Mouse (Mus musculus) lung, postnatal 14 days (tissue): ENCODE results near the gene Slc5a6.
A peak's percentile ranks its signal among the peaks of the same experiment; 100 is the strongest.

Experiments used
- DNase-seq: peaks from one replicate; pipeline ENCODE4 v3.0.0; 2021

Slc5a6 gene

DNA sequence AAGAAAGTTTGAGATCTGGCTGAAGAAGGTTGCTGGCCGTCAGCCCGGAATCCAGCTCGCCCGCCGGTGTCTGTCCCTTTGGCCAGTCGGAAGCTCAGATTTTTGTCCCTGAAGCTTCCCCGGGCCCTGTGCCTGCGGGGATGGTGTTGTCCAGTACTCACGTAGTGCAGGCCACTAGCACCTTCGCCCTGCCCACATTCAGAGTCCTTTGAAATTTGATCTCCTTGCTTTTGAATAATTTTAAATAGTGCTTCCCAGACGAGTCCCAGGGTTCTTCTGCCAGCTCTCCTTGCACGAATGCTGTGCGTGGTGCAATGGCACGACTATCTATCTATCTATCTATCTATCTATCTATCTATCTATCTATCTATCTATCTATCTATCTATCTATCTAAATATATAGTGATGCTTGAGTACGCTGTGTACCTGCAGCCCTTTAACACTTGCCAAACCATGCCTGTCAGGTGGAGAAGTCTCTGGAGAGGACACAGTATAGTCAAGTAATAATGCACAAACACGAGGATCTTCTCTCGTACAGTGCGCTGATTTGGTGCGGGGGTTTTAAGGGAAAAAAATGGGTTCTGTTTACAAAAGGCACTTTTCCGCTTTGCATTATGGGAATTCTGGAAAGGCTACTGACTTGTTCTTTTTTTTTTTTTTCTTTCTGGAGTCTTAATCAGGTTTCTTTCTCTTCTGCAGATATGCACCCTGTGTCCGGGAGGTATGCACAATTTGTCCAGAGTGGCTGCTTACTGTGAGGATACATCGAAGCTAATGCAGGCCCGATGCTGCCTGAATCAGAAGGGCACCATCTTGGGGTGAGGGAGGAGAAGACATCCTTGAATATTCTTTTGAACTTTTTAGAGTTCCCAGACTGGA lies at the start of gene Slc5a6:
Gene Slc5a6 (minus strand): TSS at position 162 of the 879 bp plus-strand sequence.
- peak; percentile 34 for DNase-seq

DNA sequence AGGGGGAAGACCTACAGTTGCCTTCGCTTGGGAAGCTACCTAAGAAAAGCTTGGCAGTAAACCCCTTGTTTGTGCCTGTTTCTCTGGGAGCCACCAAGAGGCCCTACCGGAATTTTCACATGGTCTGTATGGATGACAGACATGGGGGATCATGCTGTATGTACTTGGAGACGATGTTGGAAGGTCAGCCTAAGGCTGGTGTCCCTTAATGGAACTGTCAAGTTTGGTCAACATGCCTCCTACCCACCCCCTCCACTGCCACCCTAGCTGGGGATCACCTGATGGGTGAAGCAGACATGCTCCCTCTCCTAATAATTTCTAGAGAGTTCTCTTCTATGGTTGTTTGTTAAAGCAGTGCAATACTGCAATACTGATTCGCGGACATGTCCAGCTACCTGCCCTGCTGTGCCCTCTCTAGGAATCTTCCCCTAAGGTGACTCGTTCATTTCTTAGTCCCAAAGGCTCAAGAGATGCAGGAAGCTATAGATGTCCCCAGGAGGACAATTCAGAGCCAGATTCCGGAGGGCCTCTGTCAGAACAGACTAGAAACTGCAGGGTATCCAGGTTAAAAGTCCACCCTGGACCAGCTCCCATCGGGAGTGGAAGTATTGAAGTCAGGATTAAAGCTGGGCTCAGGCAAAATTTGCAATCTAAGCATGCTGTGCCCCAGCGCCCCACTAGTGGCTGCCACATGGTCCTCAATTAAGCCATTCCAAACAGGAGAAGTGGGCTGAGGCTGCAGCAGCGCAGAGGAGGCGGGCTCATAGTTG lies 47.2 kb upstream of the Slc5a6 start:
- DNase-seq, result no peak

DNA sequence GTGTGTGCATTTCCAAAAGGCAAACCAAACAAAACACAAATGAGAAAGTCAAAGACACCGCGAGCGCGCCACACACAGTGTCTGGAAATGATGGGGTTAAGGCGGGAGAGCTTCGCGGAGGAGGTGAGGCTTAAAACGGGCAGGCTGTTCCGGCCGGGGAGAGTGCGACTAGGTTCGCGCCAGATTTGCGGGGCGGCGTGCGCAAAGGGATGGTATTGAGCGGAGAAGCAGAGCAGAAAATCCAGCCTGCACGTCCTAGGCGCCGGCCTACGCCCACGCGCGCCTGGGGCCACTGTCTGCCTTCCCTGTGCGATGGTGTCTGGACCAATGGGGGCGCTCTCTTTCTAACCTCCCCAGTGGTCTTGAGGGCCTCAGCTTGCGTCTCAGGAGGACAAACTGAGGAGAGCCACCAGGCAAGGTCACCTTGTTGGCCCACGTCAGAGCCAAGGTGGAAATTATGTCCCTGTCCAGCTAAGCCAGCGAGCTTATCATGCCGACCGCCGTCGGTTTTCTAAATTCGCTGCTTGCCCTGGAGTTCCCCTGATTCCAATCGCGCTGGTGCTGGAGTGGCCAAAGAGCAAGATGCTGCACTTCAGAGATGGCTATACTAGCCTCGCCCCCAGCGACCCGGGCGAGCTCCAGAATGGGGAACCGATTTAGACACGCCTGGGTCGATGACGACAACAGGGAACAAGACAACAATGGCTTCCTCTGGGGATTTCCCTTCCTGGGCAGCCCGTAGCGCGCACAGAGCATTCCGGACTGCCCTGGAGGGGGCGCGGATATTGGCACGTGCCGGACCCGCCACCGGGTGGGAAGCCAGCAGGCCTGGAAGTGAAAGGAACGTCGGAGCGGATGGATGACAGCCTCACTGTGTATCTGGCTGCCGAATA lies 46.3 kb upstream of the Slc5a6 start:
- DNase-seq, result peak; percentile 68

DNA sequence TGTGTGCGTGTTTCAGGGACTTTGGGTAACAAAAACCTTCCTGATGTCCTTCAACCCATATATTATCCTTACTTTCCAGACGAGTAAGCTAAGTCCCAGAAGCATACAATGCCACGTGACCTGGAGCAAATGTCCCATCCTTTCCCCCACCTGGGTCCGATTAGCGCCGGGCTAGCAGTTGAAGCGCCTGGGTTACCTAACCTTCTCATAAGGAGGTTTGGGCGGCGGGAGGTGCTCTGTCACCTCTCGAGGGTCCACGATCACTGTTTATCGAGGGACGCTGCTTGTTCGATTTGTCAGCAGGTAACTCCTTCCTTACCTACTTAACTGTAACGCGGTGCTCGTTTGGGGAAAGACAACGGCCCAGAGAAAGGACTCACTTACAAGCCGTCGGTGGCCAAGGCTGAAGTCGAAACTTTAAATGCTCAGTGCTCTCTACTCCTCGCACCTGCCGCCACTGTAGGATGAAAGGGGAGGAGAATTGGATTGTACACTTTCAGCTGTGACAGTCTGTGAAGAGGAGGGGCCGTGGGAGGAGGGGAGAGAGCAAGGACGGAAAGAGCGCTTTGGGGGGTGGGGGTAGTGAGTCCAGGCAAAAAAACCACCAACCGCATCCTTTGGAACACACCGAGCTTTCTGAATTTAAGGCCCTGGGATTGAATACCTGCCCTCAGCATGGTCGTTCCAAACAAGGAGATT lies 45.5 kb upstream of the Slc5a6 start:
- DNase-seq, result no peak

DNA sequence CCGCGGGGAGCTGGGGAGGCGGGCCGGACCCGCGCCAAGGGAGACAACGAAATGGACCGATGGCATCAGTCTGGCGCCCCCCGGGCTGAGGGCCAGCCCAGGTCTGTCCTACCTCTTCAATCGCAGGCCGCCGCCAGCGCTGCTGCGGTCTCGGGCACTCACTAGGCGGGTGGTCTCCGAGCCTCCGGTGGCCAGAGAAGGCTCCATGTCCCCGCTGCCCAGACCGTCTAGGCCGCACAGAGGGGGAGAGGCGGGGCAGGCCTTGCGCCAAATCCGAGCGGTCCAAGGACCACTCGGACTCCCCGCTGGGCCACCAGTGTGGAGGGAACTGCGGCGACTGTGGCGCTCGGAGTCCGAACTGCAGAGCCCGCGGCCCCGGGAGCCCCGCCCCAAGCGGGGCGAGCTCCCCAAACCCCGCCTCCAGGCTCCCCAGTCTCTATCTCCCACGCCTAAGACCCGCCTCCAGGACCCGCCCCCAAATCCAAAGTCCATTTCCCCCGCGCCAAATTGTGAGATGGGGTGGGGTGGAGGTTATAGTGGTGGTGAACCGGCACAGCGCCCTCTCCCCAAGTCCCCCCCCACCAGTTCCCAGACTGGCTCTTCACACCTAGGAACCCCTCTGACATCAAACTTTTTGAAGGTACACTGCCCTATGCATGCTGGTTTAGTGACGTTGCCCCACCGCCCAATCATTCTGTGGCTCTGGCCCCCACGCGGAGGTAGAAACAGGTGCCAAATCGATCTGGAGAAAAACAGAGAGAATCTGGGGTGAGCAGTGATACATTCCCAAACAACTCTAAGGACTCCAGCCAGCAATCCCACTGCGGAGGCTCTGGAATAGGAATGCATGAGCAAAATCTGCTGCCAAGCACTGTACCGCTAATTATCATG lies 44.7 kb upstream of the Slc5a6 start:
- peak; percentile 36 for DNase-seq

DNA sequence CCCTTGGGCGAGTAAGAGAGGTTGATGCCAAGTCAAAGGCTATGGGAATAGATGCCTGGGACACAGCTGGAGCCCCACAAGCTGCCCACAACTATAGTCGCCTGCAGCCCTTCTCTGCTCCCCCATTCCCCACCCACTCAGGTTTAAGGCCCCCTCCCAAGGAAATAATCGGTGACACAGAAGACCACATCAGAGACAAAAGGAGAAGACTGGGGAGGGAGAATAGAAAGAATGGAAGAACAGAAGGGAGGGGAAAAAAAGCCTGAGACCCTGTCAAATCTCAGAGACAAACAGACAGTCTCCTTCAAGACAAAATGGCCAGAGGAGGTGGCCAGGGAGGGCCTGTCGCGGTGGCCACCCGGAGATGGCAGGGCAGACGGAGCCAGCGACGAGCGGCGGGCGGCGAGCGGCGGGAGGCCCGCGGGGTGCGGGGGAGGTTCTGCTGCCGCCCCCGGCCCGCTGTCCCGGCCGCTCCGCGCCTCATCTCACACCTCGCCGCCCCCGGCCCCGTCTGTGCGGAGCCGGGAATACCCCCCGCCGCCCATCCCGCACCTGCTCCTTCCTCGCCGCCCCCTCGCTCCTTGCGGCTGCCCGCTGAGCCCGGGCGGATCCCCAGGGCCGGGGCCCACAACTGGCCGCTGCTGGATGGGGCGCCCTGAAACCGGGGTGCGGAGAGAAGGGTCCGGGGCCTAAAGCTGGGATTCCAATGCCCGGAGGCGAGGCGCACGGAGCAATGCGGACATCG lies 43.7 kb upstream of the Slc5a6 start:
- DNase-seq, result no peak

DNA sequence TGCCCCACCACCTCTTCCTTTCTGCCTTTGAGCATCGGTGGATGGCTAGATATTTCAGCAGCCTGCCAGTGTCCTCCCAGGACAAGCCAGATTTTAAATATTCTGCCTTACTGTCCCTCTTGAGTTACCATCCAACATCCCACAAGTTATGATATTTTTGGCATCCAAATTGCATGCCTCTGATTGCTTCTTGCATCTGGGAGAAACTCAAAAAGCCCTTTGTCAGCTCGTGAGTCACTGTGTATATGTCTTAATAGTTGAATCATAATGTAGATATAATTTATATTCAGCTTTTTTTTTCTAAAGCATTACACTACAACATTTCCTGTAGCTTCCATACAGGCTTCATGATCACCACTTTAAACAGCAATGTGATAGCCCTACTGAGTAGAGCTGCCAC lies 38.4 kb upstream of the Slc5a6 start:
- DNase-seq, result no peak

DNA sequence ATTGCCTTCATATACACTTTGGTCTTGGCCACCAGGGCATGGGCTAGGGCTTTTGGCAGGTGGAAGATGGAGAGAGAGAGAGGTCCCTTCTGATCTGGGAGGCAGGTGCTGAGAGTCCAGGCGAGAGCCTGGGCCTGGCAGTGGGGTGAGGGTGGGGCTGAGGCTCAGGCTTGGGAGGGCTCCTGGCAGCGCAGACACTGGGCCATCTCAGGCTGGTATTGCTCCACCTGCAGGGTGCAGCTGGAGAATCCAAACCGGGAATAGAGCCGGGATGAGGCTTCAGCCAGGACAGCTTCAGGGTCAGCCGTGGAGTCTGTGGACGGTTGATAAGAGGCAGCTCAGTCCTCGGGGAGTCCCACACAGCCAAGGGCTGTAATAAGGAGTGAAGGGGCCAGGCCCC lies 37.9 kb upstream of the Slc5a6 start:
- DNase-seq, result no peak

DNA sequence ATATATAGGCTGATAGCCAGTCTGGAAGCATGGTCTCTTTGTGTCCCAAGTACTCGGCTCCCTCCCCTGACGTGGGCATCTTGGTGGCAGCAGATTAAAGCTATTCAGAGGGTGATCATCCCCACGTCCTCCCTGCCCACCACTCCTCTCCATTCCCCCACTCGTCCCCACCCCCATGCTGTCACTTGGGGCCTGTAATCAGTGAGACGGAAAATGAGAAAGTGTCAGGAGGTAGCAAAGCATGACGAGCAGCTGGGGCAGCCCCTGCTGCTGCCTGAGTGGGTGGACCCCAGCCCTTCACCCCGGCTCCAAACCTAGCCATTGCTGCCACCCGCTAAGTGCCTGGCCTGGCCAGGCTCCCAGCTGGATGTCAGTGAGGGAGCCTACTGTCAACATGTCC lies 35.2 kb upstream of the Slc5a6 start:
- no peak for DNase-seq

DNA sequence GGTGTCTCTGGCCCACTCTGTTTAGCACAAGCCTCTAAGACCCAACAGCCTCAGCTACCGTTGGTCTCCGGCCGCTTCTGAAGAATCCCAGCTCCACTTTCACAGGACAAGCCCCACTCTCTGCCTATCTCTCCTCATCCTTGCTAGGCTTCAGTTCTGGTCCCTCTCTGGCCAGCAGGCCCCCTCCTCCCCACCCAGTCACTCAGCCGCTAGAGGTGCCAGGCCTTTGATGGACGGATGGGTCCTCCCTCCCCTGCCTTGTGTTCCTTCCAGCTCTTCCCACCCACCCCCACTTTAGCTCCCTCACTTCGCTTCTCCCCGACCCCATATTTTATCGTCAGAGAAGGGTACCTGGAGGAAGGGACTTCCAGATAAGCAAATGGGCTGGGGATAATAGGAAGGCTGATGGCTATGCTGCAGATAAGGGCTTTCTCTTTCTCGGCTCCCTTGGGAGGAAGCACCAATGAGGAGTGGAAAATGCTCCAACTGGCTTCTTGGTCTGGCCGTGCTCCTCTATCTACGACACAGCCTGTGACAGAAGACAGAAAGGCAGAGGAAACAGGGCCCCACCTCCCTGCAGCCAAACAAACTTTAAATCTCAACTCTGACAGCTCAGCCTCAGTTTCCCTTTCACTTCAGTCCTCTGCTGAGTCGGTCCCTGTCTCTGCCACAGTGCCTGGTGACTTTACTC lies 34.4 kb upstream of the Slc5a6 start:
- peak; percentile 14 for DNase-seq

DNA sequence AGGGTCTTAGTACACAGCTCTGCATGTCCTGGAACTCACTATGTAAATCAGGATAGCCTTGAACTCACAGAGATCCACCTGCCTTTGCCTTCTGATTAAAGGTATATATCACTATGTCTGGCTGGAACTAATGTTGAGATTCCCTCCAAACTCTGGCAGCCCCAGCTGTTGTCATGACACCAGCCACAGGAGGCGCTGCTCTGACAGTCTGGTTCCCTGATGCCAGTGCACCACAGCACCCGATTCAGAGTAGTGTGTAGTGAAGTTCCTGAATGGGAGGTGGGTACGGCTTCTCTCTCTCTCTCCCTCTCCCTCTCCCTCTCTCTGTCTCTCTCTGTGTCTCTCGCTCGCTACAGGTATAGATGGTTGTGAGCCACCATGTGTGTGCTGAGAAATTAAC lies 33.6 kb upstream of the Slc5a6 start:
- peak; percentile 72 for DNase-seq

DNA sequence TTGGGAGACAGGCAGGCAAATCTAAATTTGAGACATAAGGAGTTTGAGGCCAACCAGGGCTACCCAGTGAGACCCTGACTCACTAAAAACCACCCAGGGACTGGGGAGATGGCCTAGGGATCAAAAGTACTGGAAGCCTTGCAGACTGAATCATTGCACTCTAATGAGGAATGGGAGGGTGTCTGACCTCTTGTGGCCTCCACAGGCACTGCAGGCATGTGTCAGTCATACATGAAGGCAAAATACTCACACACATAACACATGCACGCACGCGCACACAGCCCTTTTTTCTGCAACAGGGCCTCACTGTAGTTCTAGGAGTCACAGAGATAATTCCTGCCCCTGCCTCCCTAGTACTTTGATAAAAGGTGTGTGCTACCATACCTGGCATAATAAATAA lies 32.7 kb upstream of the Slc5a6 start:
- DNase-seq, result peak; percentile 57

DNA sequence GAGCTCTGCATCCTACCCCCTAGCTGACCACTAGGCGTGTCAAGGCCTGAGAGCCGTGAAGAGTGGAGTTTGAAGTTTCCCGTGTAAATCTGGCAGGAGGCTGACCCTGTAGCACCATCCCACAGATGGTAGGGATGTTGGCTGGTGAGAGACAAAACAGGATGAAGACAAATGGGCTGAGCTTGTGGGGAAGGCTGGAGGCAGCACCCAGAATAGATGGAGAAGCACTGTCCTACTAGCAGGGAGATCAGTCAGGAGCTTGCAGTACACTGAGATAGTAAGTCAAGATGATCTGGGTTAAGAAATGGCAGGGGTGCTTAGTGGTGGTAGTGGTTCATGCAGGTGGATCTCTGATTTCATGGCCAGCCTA lies 32.1 kb upstream of the Slc5a6 start:
- no peak for DNase-seq

DNA sequence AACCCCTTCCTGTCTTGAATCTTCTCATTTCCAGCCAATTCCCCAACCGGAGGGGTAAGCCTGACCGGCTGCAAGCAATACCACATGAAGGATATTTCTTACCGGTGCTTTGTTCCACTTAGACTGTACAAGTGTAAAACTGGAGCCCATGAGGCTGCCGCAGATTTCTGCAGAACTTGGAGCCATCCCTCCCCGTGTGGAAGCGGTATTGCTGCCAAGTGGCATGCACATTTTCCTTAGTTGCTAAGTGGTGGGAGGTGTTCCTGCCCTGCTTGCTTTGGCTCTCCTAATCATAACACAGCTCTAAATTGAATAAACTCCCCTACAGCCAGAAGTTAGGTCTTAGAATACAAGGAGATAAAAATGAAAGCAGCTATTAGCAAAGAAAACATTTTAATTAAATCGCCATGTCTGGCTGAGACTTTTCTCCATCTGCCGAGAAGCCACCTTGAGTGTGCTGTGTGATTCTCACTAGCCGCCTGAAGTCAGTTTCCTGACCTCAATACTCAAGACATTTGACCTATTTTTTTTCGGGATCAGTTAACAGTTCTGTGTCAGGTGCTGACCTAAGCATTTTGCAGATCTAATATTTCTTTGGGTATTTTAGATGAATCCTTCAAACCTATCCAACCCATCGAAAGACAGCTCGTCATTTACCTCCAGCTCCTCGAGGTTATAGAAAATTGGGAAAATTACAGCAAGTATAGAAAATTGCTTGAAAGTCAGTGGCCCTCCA lies 31.5 kb upstream of the Slc5a6 start:
- peak; percentile 33 for DNase-seq

DNA sequence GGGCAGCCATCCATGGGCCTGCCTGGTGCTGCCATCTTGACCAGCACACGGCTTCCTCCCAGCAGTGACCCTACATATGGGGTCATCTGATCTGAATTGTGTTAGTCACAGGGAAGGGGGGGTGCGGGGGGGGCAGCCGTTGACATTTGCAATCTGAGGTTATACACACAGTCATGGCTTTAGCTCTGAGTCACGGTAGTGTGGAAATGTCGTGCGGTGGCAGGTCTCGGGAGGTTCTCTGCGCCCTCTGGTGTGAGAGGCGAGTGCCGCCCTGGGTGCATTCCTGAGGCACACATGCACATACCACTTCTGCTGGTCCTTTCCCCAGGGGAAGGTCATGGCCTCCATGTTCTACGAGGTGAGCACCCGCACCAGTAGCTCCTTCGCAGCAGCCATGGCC lies 27.6 kb upstream of the Slc5a6 start:
- DNase-seq, result no peak

DNA sequence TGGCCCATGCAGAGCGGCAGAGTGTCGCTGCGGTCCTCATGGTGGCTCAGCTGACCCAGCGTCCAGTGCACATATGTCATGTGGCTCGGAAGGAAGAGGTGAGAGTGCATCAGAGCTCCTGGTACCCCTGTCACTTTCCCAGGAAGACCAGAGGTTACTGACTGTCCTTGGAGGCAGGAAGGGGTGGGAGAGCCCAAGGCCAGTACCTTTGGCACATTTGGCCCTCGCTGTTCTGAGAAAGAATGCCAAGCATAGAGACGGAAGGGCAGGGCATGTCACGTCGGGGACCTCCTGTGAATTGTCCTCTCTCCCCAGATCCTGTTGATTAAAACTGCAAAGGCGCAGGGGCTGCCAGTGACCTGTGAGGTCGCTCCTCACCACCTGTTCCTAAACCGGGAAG lies 24.5 kb upstream of the Slc5a6 start:
- no peak for DNase-seq

DNA sequence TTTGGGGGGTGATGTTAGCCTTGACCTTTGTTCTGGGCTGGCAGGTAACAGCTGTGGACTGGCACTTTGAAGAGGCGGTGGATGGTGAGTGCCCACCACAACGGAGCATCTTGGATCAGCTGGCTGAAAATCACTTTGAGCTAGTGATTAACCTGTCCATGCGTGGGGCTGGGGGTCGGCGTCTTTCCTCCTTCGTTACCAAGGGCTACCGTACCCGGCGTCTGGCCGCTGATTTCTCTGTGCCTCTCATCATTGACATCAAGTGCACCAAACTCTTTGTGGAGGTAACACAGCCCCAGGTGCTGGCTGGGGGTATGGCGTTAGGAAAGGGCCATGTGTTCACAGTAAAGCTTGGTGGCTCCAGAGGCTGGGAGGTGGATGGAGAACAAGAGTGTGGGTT lies 23.1 kb upstream of the Slc5a6 start:
- DNase-seq, result no peak

DNA sequence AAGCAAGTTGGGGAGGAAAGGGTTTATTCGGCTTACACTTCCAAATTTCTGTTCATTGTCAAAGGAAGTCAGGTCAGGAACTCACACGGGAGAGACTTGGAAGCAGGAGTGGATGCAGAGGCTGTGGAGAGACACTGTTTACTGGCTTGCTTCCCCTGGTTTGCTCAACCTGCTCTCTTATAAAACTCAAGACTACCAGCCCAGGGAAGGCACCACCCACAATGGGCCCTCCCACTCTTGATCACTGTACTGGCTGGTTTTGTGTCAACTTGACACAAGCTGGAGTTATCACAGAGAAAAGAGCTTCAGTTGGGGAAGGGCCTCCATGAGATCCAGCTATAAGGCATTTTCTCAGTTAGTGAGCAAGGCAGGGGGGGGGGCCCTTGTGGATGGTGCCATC lies 22.3 kb upstream of the Slc5a6 start:
- DNase-seq, result no peak

DNA sequence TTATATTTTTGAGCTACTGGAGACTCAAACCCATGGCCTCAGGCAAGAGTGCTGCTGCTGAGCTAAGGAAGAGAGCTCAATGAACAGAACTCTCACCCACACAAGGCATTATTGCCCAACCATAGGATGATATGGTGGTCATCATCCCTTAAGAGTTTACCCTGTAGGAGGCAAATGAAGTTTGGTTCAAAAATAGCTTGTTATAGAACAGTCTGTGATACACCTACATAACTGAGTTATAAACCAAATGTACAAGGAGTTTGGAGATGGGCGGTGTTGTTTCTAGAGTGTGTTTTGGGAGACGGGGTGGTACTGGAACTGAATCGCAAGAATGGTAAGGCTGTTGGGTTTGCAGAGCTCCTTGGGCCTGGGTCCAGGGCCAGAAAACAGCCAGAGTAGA lies 21.1 kb upstream of the Slc5a6 start:
- no peak for DNase-seq
